Mouse (Mus musculus): ENCODE data around the gene Macrod2.

The Macrod2 gene

GRCm38 (mm10) chr2:142129166-142129565, 1734.1 kb downstream of the Macrod2 start:
- DNase-seq (ENCODE audit: low read depth in 2 of 2, low spot score in 2 of 2) = no peak

- no peak for DNase-seq (ENCODE audit: low read depth in 2 of 2, low spot score in 2 of 2)
These were observed 1754.2 kb downstream of the Macrod2 start for GRCm38 (mm10) chr2:142149310-142149709.

- DNase-seq (ENCODE audit: low read depth in 2 of 2, low spot score in 2 of 2) = no peak
These were observed 1768.6 kb downstream of the Macrod2 start for GRCm38 (mm10) chr2:142163506-142164275.

- DNase-seq (ENCODE audit: low read depth in 2 of 2, low spot score in 2 of 2) = no peak
These were observed 1774.5 kb downstream of the Macrod2 start for GRCm38 (mm10) chr2:142169649-142170048.

- no peak for DNase-seq (ENCODE audit: low read depth in 2 of 2, low spot score in 2 of 2)
These were observed 1777.6 kb downstream of the Macrod2 start for GRCm38 (mm10) chr2:142172706-142173105.

GRCm38 (mm10) chr2:142174039-142174438, 1778.9 kb downstream of the Macrod2 start:
- no peak for DNase-seq (ENCODE audit: low read depth in 2 of 2, low spot score in 2 of 2)

GRCm38 (mm10) chr2:142186922-142187321, 1791.8 kb downstream of the Macrod2 start:
- DNase-seq (ENCODE audit: low read depth in 2 of 2, low spot score in 2 of 2) = no peak

- no peak for DNase-seq (ENCODE audit: low read depth in 2 of 2, low spot score in 2 of 2)
These were observed 1792.3 kb downstream of the Macrod2 start for GRCm38 (mm10) chr2:142187428-142187827.

- DNase-seq (ENCODE audit: low read depth in 2 of 2, low spot score in 2 of 2) = no peak
These were observed 1822.3 kb downstream of the Macrod2 start for GRCm38 (mm10) chr2:142217371-142217770.

- no peak for DNase-seq (ENCODE audit: low read depth in 2 of 2, low spot score in 2 of 2)
These were observed 1827.2 kb downstream of the Macrod2 start for GRCm38 (mm10) chr2:142222137-142222921.

- no peak for DNase-seq (ENCODE audit: low read depth in 2 of 2, low spot score in 2 of 2)
These were observed 1827.8 kb downstream of the Macrod2 start for GRCm38 (mm10) chr2:142222926-142223325.

- DNase-seq (ENCODE audit: low read depth in 2 of 2, low spot score in 2 of 2) = no peak
These were observed 1836.0 kb downstream of the Macrod2 start for GRCm38 (mm10) chr2:142230985-142231549.

GRCm38 (mm10) chr2:142232828-142233227, 1837.7 kb downstream of the Macrod2 start:
- DNase-seq (ENCODE audit: low read depth in 2 of 2, low spot score in 2 of 2) = no peak

GRCm38 (mm10) chr2:142243483-142243882, 1848.4 kb downstream of the Macrod2 start:
- DNase-seq (ENCODE audit: low read depth in 2 of 2, low spot score in 2 of 2) = no peak

GRCm38 (mm10) chr2:142250383-142250782, 1855.3 kb downstream of the Macrod2 start:
- DNase-seq (ENCODE audit: low read depth in 2 of 2, low spot score in 2 of 2) = no peak

GRCm38 (mm10) chr2:142251518-142251917, 1856.4 kb downstream of the Macrod2 start:
- no peak for DNase-seq (ENCODE audit: low read depth in 2 of 2, low spot score in 2 of 2)

- no peak for DNase-seq (ENCODE audit: low read depth in 2 of 2, low spot score in 2 of 2)
These were observed 1858.8 kb downstream of the Macrod2 start for GRCm38 (mm10) chr2:142253913-142254312.

- DNase-seq (ENCODE audit: low read depth in 2 of 2, low spot score in 2 of 2) = no peak
These were observed 1859.5 kb downstream of the Macrod2 start for GRCm38 (mm10) chr2:142254566-142254965.

- no peak for DNase-seq (ENCODE audit: low read depth in 2 of 2, low spot score in 2 of 2)
These were observed 1862.4 kb downstream of the Macrod2 start for GRCm38 (mm10) chr2:142257501-142257900.

- no peak for DNase-seq (ENCODE audit: low read depth in 2 of 2, low spot score in 2 of 2)
These were observed 1865.9 kb downstream of the Macrod2 start for GRCm38 (mm10) chr2:142261046-142261445.

- no peak for DNase-seq (ENCODE audit: low read depth in 2 of 2, low spot score in 2 of 2)
These were observed 1869.6 kb downstream of the Macrod2 start for GRCm38 (mm10) chr2:142264697-142265096.

GRCm38 (mm10) chr2:142267836-142268235, 1872.7 kb downstream of the Macrod2 start:
- no peak for DNase-seq (ENCODE audit: low read depth in 2 of 2, low spot score in 2 of 2)

All from CD8-positive naive resting alpha-beta T cell, adult 2 months (primary cell).